Mouse (Mus musculus): ENCODE data around the gene Olfr907. TPM values are rescaled to one million over a fixed set of nuclear protein-coding genes. Genes with fewer than 3 reads are reported as not detected.

Olfr907 gene
- polyA plus RNA-seq (2015; fragmentation: Nextera tagmentation; extraction: Ambion mirVana): not detected in 2 replicates

DNA sequence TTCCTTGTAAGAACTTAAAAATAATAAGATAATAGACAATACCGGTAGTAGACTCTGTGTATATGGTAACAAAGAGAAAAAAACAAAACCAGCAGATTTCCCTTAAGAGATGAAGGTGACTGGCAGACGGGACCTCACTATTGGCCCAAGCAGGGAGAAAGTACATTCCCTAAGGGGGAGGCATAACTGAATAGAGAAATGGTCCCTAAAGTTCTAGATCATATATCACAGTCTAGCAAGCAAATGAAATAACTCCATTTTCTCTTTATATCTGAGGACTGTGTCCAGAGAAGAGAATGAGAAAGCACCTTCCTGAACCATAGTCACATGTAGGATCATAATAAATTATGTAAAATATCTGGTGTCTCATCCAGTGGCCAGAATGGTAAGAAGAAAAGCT is at the start of gene Olfr907:
Gene Olfr907, plus strand, starts transcription at position 301 of the 400 bp plus-strand sequence.

DNA sequence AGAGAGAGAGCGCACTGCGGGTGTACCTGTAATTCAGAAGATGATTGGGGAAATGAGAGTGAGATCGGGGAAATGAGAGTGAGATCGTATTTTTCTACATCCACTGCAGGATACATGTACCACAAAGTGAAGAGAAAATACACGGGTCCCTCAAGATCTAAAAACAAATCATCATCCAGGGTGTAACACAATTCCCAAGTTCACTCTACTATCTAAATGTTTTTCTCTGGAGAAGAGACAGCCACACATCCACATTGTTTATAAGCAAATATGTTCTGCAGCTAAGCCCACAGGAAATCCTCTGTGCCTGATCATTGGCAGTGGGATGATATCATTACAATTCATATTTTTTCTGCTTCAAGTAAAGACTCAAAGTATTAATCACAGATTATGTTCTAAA is 48.2 kb upstream of the Olfr907 start, which contains the start of gene Olfr902:
Gene Olfr902, plus strand, starts transcription at position 301 of the 400 bp plus-strand sequence.

GRCm38 (mm10) chr9:38462844-38463243 is 32.8 kb upstream of the Olfr907 start, which contains the start of gene Olfr904:
TSS of gene Olfr904 (plus strand) at chr9:38463144.

GRCm38 (mm10) chr9:38470807-38471206 is 24.8 kb upstream of the Olfr907 start, which contains the start of gene Olfr905:
TSS of gene Olfr905 (plus strand) at chr9:38471107.

GRCm38 (mm10) chr9:38486785-38487184 is 8.8 kb upstream of the Olfr907 start, which contains the start of gene Olfr906:
TSS of gene Olfr906 (plus strand) at chr9:38487085.

DNA sequence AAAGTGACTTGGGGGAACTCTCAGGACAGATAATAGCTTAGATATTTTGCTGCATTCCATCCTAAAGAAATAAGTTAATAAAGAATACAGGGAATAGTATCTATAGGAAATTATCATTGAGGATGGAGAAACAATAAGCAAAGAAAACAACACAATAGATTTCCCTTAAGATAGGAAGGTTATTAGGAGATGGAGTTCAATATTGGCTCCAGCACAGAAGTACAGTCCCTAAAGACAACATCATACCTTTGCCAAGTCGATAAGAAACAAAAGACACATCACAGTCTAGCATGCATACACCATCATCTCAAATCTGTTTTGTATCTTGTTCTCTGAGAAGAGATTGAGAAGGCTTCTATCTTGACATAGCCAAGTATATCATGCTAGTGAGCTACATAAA is 25.7 kb downstream of the Olfr907 start, which contains the start of gene Olfr911-ps1:
Gene Olfr911-ps1, plus strand, starts transcription at position 301 of the 400 bp plus-strand sequence.

GRCm38 (mm10) chr9:38537549-38537948 is 41.9 kb downstream of the Olfr907 start, which contains the start of gene Olfr910:
TSS of gene Olfr910 (plus strand) at chr9:38537849.

Other genes with a start within 250 kb of the Olfr907 start
- not detected in 2 replicates for gene Olfr143, start 243.0 kb upstream of the Olfr907 start, polyA plus RNA-seq (2015; fragmentation: Nextera tagmentation; extraction: Ambion mirVana)
- not detected in 2 replicates for gene Olfr895, start 227.9 kb upstream of the Olfr907 start, polyA plus RNA-seq (2015; fragmentation: Nextera tagmentation; extraction: Ambion mirVana)
- not detected in 2 replicates for gene Olfr896-ps1, start 204.7 kb upstream of the Olfr907 start, polyA plus RNA-seq (2015; fragmentation: Nextera tagmentation; extraction: Ambion mirVana)
- gene Olfr25, start 166.7 kb upstream of the Olfr907 start, polyA plus RNA-seq (2015; fragmentation: Nextera tagmentation; extraction: Ambion mirVana): not detected in 2 replicates
- not detected in 2 replicates for gene Olfr898, start 147.4 kb upstream of the Olfr907 start, polyA plus RNA-seq (2015; fragmentation: Nextera tagmentation; extraction: Ambion mirVana)
- not detected in 2 replicates for gene Olfr250, start 128.9 kb upstream of the Olfr907 start, polyA plus RNA-seq (2015; fragmentation: Nextera tagmentation; extraction: Ambion mirVana)
- gene Olfr251, start 118.7 kb upstream of the Olfr907 start, polyA plus RNA-seq (2015; fragmentation: Nextera tagmentation; extraction: Ambion mirVana): not detected in 2 replicates
- gene Olfr147, start 94.1 kb upstream of the Olfr907 start, polyA plus RNA-seq (2015; fragmentation: Nextera tagmentation; extraction: Ambion mirVana): not detected in 2 replicates
- not detected in 2 replicates for gene Olfr901, start 66.3 kb upstream of the Olfr907 start, polyA plus RNA-seq (2015; fragmentation: Nextera tagmentation; extraction: Ambion mirVana)
- not detected in 2 replicates for gene Olfr902, start 48.1 kb upstream of the Olfr907 start, polyA plus RNA-seq (2015; fragmentation: Nextera tagmentation; extraction: Ambion mirVana)
- gene Olfr904, start 32.7 kb upstream of the Olfr907 start, polyA plus RNA-seq (2015; fragmentation: Nextera tagmentation; extraction: Ambion mirVana): not detected in 2 replicates
- not detected in 2 replicates for gene Olfr905, start 24.7 kb upstream of the Olfr907 start, polyA plus RNA-seq (2015; fragmentation: Nextera tagmentation; extraction: Ambion mirVana)
- gene Olfr906, start 8.7 kb upstream of the Olfr907 start, polyA plus RNA-seq (2015; fragmentation: Nextera tagmentation; extraction: Ambion mirVana): not detected in 2 replicates
- not detected in 2 replicates for gene Olfr911-ps1, start 25.8 kb downstream of the Olfr907 start, polyA plus RNA-seq (2015; fragmentation: Nextera tagmentation; extraction: Ambion mirVana)
- gene Olfr910, start 42.0 kb downstream of the Olfr907 start, polyA plus RNA-seq (2015; fragmentation: Nextera tagmentation; extraction: Ambion mirVana): not detected in 2 replicates
- gene Olfr912, start 84.4 kb downstream of the Olfr907 start, polyA plus RNA-seq (2015; fragmentation: Nextera tagmentation; extraction: Ambion mirVana): not detected in 2 replicates
- gene Olfr913, start 97.0 kb downstream of the Olfr907 start, polyA plus RNA-seq (2015; fragmentation: Nextera tagmentation; extraction: Ambion mirVana): not detected in 2 replicates
- not detected in 2 replicates for gene Olfr914, start 109.3 kb downstream of the Olfr907 start, polyA plus RNA-seq (2015; fragmentation: Nextera tagmentation; extraction: Ambion mirVana)
- not detected in 2 replicates for gene Olfr916, start 164.1 kb downstream of the Olfr907 start, polyA plus RNA-seq (2015; fragmentation: Nextera tagmentation; extraction: Ambion mirVana)
- not detected in 2 replicates for gene Olfr917, start 170.0 kb downstream of the Olfr907 start, polyA plus RNA-seq (2015; fragmentation: Nextera tagmentation; extraction: Ambion mirVana)
- gene Olfr918, start 178.8 kb downstream of the Olfr907 start, polyA plus RNA-seq (2015; fragmentation: Nextera tagmentation; extraction: Ambion mirVana): not detected in 2 replicates
- not detected in 2 replicates for gene Olfr919, start 207.9 kb downstream of the Olfr907 start, polyA plus RNA-seq (2015; fragmentation: Nextera tagmentation; extraction: Ambion mirVana)
- gene Vwa5a, start 222.5 kb downstream of the Olfr907 start, polyA plus RNA-seq (2015; fragmentation: Nextera tagmentation; extraction: Ambion mirVana): 24.7 and 26.0 TPM in 2 replicates

All from skeletal muscle tissue, postnatal 0 days (tissue).